Mouse (Mus musculus) left cerebral cortex, adult 2 months (tissue): ENCODE data around the gene Zfp523. TPM values are rescaled to one million over a fixed set of nuclear protein-coding genes. Genes with fewer than 3 reads are reported as not detected.

ENCODE experiments used
- DNase-seq, 2 experiments: peaks; one replicate each; pipeline ENCODE4 v3.0.0; 2021 to 2022; ENCODE audit warnings: low spot score in 2 of 2, mixed read lengths in 1 of 2; ENCODE audit errors: extremely low spot score in 1 of 2
- H3K27ac ChIP-seq: fragments of 200-600 bp; 2 replicates; pipeline ENCODE4 v1.8.1; 2022
- H3K4me3 ChIP-seq: fragments of 200-600 bp; 2 replicates; pipeline ENCODE4 v1.8.1; 2022
- CTCF ChIP-seq: fragments of 200-600 bp; IDR thresholded peaks from 2 replicates; pipeline ENCODE4 v1.8.1; 2022; ENCODE audit warnings: antibody characterized with exemption, mild to moderate bottlenecking, moderate library complexity
- intact Hi-C: fragments of 180-260 bp; cut with DNase I; formaldehyde crosslinking; loops from one replicate; pipeline ENCODE4 v1.15.1; 2025
- total RNA-seq, 2 experiments: library from RNA; stranded (reverse); gene quantifications; 2 replicates each; pipeline ENCODE4 v1.2.3; 2021

The Zfp523 gene
- total RNA-seq, 2 experiments from 2014 or later: 107 to 130 TPM

DNA sequence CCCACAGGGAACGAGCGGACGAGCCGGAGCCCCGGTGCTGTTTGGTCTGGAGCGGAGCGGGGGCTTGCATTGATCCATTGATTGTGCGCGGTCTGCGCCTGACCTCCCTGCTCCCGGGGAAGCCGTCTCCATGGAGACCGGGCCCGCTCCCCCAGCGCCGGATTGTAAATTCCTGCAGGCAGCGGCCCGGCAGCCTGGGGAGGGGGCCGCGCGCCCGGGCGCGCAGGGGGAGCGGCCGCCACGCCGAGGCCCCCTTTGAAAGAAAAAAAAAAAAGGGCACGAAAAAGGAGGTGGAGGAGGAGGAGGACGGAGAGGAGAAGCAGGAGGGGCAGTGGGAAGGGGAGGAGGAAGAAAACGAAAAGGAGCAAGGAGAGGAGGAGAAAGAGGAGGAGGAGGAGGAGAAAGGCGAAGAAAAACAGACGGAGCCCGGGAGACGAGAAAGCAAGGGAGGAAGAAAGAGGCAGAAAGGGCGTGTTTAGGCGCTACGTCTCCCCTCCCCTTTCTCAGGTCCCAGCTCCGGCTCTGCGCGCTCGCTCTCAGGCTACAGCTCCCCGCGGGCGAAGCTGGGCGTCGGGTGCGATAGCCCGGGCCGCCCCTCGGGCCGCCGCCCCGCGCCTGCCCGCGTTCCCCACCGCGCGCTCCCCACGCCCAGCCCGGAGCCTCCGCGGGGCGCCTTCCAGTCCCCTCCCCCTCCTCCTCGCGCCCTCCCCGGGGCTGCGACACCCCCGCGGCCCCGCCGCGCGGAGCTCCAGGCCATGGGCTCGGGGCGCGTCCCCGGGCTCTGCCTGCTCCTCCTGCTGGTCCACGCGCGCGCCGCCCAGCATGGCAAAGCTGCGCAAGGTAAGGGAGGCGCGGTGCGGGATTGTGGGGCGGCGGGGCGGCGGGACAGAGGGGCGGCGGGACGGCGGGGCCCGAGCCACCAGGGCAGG, 34.9 kb upstream of the Zfp523 start, which contains the start of gene Scube3:
TSS of gene Scube3 (plus strand) at position 371 of the 929 bp plus-strand sequence.
- no peak for DNase-seq
- TF ChIP-seq CTCF: no peak; the same call in 1 of the 2 replicates
- Histone ChIP-seq H3K4me3 (peak within 1 kb of the TSS; percentile 39), H3K27ac (no peak within 1 kb of the TSS)
- intact Hi-C loops: no loop called here

DNA sequence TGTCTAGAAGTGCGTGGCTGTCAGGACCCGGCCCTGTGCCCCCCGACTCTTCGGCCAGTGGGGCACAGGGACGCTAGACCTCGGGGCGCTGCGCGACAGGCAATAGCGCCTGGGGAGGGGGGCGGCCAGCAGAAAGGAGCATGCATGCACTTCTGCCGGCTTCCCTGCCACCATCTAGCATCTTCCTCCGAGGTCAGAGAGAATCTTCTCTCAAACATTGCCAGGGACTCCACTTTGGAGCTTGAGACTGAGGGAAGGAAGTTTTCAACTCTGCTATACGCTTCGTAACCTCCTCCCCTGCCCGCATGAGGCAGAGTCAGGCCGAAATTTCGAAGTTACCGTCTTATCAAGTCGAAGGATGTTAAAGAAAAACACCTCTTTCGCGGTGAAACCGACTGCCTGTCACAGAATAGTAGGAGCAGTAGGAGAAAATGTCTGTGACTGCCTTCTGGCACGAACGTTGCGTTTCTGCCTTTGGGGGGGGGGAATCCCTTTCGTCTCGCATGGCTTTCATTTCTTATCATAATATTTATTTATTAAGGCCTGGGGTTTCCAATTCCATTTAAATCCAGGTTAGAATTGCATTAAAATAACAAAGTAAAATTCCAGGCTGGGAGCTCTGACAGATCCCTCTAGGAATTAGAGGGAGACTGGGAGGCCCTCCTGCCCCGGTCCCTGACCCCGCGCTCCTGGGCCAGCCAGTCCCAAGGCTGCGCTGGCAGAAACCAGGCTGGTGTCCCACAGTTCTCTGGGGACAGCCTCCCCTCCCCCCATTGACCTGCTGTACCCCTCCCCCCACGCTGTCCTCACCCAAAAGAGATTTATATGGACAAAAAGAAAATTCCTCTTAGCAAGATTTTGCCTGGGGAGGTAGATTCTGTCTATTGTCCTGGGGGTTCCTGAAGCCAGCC, 34.0 kb upstream of the Zfp523 start:
- no peak for DNase-seq
- no peak overlapping the region for H3K27ac ChIP-seq
- intact Hi-C loops: no loop called here
- no peak for TF ChIP-seq CTCF
- H3K4me3 ChIP-seq: peak overlapping the region; percentile 39

DNA sequence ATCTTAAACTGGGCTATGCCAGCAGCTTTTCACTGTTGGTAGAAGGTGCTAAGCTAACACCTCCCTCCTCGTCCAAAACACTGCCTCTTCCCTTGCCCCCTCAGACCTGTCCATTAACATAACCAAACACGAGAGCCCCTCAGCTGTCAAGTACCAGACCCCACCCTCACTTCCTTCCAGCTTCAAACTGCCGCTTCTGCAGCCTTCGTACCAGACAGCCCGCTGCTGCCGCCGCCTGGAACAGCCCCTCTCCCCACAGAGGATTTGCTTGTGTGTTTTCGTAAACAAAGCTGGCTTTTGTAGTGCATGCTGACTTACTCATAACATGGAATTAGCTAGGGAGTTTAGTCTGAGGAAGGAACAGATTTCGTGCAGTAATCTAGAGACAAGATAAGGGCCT, 33.2 kb upstream of the Zfp523 start:
- DNase-seq: no peak
- Histone ChIP-seq H3K4me3 (no peak overlapping the region), H3K27ac (no peak overlapping the region)
- no peak for TF ChIP-seq CTCF
- intact Hi-C loops: no loop called here

DNA sequence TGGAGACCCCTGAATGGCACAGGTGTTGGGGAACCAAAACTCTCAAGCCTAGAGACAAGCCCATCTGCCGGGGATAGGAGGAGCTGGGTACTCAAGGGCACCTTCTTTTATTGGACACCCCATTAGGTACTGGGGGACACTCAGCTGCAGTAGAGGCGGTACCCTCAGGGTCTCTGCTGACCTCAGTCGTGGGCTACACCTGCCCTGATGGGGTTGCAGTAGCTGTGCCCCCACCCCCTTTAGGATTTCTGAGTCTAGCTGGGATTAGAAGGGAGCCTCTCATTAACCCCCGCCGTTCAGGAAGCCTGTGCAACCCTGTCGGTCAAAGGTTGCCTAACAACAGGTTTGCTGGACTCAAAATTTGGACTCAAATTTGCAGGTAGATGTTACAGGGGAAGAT, 32.7 kb upstream of the Zfp523 start:
- intact Hi-C loops: no loop called here
- no peak overlapping the region for H3K27ac ChIP-seq
- no peak overlapping the region for H3K4me3 ChIP-seq
- no peak for DNase-seq
- TF ChIP-seq CTCF: no peak

DNA sequence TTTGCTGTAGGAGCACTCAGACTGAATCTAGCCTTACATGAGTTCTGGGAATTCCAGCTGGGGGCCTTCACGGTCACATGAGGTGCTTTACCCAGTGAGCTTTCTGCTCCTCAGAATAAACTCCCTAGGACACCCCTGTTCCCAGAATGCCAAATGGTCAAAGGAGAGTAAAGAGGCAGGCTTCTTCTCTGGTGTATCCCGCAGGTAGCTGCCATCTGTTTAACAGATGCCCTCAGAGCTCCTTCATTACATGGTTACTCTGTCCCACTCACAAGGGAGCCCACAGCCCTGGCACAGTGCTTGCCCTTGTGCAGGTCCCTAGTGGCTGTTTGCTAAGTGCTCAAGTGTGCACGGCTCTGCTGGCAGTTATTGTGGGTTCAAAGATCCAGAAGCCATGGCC, 28.6 kb upstream of the Zfp523 start:
- DNase-seq: no peak
- no peak for TF ChIP-seq CTCF
- intact Hi-C loops: no loop called here
- no peak overlapping the region for H3K27ac ChIP-seq
- H3K4me3 ChIP-seq: no peak overlapping the region

DNA sequence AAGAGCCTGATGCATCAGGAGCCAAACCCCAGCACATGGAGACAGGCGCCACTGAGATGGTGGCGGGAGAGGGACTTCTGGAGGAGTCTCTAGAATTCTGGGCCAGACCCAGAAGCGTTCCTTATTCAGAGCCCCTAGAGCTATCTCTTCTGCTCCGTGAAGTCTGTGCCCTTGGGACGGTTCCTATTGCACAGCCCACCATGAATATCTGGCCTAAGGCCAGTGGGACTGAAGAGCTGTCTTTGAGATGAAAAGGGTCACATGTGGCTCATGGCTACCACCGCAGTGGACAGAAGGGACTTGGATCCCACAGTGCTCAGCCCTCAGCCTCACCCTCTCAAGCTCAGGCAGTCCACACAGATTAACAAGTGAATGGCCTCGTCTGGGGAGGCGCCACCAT, 27.2 kb upstream of the Zfp523 start:
- H3K27ac ChIP-seq: no peak overlapping the region
- no peak for DNase-seq
- H3K4me3 ChIP-seq: no peak overlapping the region
- intact Hi-C loops: no loop called here
- no peak for TF ChIP-seq CTCF

DNA sequence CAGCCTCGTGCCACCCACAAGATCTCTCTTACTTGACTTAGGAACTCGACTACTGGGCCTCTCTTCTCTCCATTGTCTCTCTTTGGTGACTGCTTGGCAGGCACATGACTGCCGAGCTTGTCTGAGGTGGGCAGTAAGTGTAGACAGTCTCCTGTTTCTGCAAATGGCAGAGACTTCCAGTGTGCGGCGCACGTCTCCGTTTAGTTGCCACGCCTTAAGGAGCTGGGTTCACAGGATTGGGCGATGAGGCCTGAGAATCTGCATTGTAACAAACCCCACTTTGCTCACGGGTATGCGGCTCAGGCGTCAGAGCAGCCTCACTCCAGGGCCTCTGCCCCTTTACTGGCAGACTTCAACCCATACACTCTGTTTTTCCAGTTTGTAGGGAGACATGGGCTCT, 26.5 kb upstream of the Zfp523 start:
- no peak for TF ChIP-seq CTCF
- no peak overlapping the region for H3K4me3 ChIP-seq
- no peak for DNase-seq
- no peak overlapping the region for H3K27ac ChIP-seq
- intact Hi-C loops: no loop called here

DNA sequence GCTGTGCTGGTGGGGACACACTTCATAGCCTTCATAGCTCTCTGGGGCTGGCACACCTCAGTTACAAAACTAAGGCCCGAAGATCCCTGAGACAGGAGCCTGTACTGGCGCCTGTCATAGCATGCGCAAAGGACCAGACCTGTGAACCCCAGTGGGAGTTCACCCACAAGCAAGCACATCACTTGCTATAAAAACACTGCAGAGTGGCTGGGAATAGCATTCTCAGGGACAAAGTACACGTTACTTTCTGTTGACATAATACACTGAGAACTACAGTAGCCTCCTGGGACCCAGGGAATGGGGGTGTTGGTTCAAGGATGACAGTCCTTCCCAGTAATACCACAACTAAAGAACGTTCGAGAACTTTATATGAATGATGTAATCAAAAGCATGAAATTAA, 23.8 kb upstream of the Zfp523 start:
- DNase-seq: no peak
- Histone ChIP-seq H3K27ac (no peak overlapping the region), H3K4me3 (no peak overlapping the region)
- intact Hi-C loops: no loop called here
- no peak for TF ChIP-seq CTCF

DNA sequence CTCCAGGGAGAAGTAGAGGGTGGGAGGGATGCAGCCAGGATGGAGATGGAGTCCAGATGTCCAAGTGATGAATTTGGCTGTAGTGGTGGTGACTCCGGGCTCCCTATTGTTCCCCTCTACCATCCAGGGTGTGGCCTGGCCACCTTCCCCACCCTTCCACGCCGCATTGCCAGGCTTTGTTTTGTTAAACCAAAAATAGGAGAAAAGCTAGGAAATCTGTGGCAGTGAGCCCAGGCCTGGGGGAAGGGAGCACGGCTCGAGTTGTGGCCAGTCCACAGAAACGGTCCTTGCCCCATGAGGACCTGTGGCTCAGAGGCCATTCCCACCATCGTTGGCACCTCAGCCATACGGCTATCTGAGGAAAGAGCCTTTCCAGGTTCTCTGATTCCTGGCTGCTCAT, 22.0 kb upstream of the Zfp523 start:
- no peak for DNase-seq
- H3K27ac ChIP-seq: no peak overlapping the region

DNA sequence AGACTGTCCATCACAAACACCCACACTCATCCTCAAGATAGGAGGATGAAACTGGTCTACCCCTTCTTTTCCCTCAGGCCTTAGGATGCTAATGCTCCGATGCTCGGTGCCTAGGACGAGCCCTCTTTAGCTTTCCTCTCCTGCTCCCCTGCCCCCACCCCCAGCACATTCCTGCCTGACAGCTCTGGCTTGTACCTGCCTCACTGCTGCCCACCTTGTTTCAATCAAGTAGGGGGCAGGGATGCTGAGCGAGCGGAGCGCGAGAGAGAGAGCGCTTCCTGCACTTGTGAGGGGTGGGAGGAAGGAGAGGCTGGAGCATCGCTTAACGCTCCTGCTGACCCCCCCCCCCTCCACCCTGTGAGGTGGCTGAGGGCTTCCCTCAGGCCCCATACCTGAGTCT, 16.6 kb upstream of the Zfp523 start:
- TF ChIP-seq CTCF: no peak

More for the DNA sequence above, 22.0 kb upstream of the Zfp523 start:
- intact Hi-C loops: no loop called here
- no peak for TF ChIP-seq CTCF
- no peak overlapping the region for H3K4me3 ChIP-seq

DNA sequence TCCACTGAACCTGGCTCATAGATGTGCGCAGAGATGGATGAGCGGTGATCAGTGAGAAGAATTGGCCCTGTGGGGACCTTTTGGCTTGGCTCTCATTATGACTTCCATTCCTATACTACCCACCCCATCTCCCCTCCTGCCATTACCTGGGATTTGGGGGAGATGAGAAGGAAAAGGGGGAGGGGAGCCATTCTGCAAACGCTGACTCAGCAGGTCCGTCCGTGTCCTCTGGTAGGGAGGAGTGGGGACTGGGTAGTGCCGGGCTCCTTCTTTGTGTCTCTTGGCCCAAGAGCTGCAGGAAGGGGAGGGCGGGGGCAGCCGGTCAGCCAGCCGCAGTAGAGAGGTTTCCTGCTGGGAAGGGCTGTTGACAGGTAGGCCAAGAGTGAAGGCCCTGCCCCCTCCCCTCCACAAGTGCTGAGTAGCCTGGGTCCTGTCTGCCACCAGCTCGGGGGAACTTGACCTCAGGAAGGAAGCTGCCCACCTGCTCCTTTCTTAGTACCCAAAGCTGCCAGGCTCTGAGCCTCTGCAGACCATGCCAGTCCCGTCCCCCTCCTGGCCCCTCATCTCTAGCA, 15.5 kb upstream of the Zfp523 start:
- Histone ChIP-seq H3K4me3 (no peak overlapping the region), H3K27ac (no peak overlapping the region)
- TF ChIP-seq CTCF: no peak
- no peak for DNase-seq
- intact Hi-C loops: loop anchor here (10.0 kb wide), 1 partner anchor 177 kb away; no protein-coding TSS in a partner anchor

More for the DNA sequence above, 16.6 kb upstream of the Zfp523 start:
- intact Hi-C loops: loop anchor here (10.0 kb wide), 1 partner anchor 176 kb away; no protein-coding TSS in a partner anchor
- no peak for DNase-seq
- H3K27ac ChIP-seq: no peak overlapping the region
- no peak overlapping the region for H3K4me3 ChIP-seq
